Mouse (Mus musculus) neural tube, embryonic 12.5 days (tissue): ENCODE data around the gene Gm45753. TPM values are rescaled to one million over a fixed set of nuclear protein-coding genes. Genes with fewer than 3 reads are reported as not detected.
"Not testable (repeated sequence)": the region's sequence is repeated elsewhere in the genome, so short reads cannot be mapped to it uniquely, and the experiment has no call there.

Experiments used
- ATAC-seq: fragments of 200-750 bp; cut with Nextera tagmentation; 2 replicates; pipeline ENCODE4 v1.8.0; 2017; ENCODE audit warnings: low read depth, mild to moderate bottlenecking, moderate TSS enrichment, moderate library complexity; ENCODE audit not compliant: low FRiP score
- H3K27ac ChIP-seq: fragments of 300-500 bp; sonication (generic); 2 replicates; pipeline ENCODE4 v1.5.1; 2016
- H3K27me3 ChIP-seq: fragments of 300-500 bp; sonication (generic); replicated peaks from 2 replicates; pipeline ENCODE4 v1.6.1; 2016; ENCODE audit warnings: mild to moderate bottlenecking
- H3K36me3 ChIP-seq: fragments of 300-500 bp; sonication (generic); 2 replicates; pipeline ENCODE4 v1.6.1; 2016; ENCODE audit warnings: mild to moderate bottlenecking
- H3K4me1 ChIP-seq: fragments of 300-500 bp; sonication (generic); 2 replicates; pipeline ENCODE4 v1.6.1; 2016
- H3K4me2 ChIP-seq: fragments of 300-500 bp; sonication (generic); replicated peaks from 2 replicates; pipeline ENCODE4 v1.6.1; 2016; ENCODE audit warnings: mild to moderate bottlenecking
- H3K4me3 ChIP-seq: fragments of 300-500 bp; sonication (generic); 2 replicates; pipeline ENCODE4 v1.5.1; 2016
- H3K9ac ChIP-seq: fragments of 300-500 bp; sonication (generic); 2 replicates; pipeline ENCODE4 v1.6.1; 2016; ENCODE audit warnings: mild to moderate bottlenecking
- H3K9me3 ChIP-seq: fragments of 300-500 bp; sonication (generic); 2 replicates; pipeline ENCODE4 v1.6.1; 2016; ENCODE audit warnings: mild to moderate bottlenecking
- WGBS: fragments of 180-500 bp; shearing (Covaris S2); methylation state at CpG from one replicate; pipeline ENCODE4 v1.1.7; 2016; 5-methylcytosine and 5-hydroxymethylcytosine counted together
- polyA plus RNA-seq: library from polyadenylated mRNA; unstranded; fragments of >200 nt; fragmentation: Nextera tagmentation; extraction: Ambion mirVana; gene quantifications from 2 replicates; pipeline ENCODE4 v1.2.1, GENCODE M21; 2016

The Gm45753 gene
- not detected in 2 replicates for polyA plus RNA-seq

- Histone ChIP-seq H3K4me2 (no peak within 1 kb of the TSS), H3K4me1 (no peaks in the 10 kb centered on the region), H3K27me3 (no peaks in the 10 kb centered on the region), H3K9ac (no peak within 1 kb of the TSS), H3K4me3 (no peak within 1 kb of the TSS), H3K36me3 (no peaks in the 10 kb centered on the region), H3K27ac (no peak within 1 kb of the TSS), H3K9me3 (no peaks in the 10 kb centered on the region)
- WGBS: 93% methylated on average over 13 of the region's 13 CpGs
- ATAC-seq: no peak
Measured at GRCm38 (mm10) chr8:45308366-45308765, at the start of gene Gm45753. Gm45753 (minus strand) TSS chr8:45308466.

DNA sequence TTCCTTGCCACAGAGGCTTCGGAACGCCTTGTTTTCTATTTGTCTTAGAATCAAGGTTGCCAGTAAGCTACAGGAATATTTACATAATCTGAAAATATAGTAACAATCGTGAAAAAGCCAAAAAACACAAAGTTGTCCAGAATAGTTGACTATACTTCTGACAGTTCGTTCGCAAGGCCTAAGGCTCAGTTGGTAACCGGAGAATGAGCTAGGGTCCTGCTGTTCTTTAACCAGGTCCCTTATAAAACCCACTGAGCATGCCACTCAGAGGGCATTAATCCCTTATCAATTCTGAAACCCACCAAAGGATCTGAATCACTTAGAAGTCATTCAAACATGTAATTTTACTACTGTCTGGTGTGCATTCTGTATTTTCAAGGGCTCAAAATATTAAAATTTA is 47.5 kb upstream of the Gm45753 start:
- WGBS: 81% methylated on average over 6 of the region's 6 CpGs
- Histone ChIP-seq H3K36me3 (no peaks in the 10 kb centered on the region), H3K9me3 (no peaks in the 10 kb centered on the region), H3K4me3 (no peak overlapping the region), H3K27ac (no peak overlapping the region), H3K9ac (no peak overlapping the region), H3K27me3 (no peaks in the 10 kb centered on the region), H3K4me2 (no peak overlapping the region), H3K4me1 (0 out of 2 replicates have a peak, but pooled peaks cover 4% of the 10 kb centered on the region)
- no peak for ATAC-seq

DNA sequence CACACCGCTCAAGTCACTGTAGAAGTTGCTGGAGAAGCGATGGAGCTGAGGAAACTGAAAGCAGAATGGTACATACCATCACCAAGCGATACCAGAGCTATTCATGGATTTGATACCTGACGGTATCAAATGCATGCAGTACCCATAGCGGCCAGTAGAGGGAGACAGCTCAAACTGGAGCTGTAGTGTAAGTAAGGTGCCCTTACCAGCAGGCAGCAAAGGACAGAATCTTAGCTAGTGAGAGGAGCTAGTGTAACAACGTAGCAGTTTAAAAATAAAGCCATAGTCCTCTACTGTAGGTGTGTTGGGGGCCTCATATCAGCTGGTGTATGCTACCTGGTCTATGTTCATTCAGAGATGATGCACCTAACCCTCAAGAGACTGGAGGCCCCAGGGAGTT is 36.8 kb upstream of the Gm45753 start:
- Histone ChIP-seq H3K9ac (no peak overlapping the region), H3K4me2 (no peak overlapping the region), H3K27me3 (no peaks in the 10 kb centered on the region), H3K27ac (no peak overlapping the region), H3K4me1 (no peaks in the 10 kb centered on the region), H3K9me3 (no peaks in the 10 kb centered on the region), H3K36me3 (no peaks in the 10 kb centered on the region; the same call in 1 of the 2 replicates), H3K4me3 (no peak overlapping the region)
- 17% methylated on average over 6 of the region's 6 CpGs for WGBS
- peak; percentile 69; the same call in 1 of the 2 replicates for ATAC-seq

DNA sequence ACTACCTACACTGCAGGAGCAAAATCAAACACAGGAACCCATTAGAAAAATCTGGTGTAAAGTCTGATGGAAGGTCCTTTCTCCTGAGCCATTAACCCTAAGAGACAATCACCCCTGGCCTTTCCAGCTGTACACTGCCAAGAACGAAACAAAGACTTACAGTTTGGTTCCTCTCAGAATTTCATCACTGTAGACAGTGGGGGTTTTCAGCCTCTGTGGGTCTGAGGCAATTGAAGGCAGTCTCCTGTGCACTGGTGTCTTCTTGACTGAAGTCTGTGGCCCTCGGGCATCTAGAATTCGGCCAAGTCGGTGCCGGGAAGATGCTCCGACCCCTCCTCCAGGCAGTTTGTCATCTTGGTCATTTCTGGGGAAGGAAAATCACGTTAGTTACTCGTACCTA is 36.0 kb upstream of the Gm45753 start:
- Histone ChIP-seq H3K4me2 (no peak overlapping the region), H3K36me3 (no peaks in the 10 kb centered on the region; the same call in 1 of the 2 replicates), H3K9me3 (no peaks in the 10 kb centered on the region), H3K9ac (no peak overlapping the region), H3K27me3 (no peaks in the 10 kb centered on the region), H3K4me3 (no peak overlapping the region), H3K27ac (no peak overlapping the region), H3K4me1 (no peaks in the 10 kb centered on the region)
- ATAC-seq: no peak
- 89% methylated on average over 8 of the region's 8 CpGs for WGBS

DNA sequence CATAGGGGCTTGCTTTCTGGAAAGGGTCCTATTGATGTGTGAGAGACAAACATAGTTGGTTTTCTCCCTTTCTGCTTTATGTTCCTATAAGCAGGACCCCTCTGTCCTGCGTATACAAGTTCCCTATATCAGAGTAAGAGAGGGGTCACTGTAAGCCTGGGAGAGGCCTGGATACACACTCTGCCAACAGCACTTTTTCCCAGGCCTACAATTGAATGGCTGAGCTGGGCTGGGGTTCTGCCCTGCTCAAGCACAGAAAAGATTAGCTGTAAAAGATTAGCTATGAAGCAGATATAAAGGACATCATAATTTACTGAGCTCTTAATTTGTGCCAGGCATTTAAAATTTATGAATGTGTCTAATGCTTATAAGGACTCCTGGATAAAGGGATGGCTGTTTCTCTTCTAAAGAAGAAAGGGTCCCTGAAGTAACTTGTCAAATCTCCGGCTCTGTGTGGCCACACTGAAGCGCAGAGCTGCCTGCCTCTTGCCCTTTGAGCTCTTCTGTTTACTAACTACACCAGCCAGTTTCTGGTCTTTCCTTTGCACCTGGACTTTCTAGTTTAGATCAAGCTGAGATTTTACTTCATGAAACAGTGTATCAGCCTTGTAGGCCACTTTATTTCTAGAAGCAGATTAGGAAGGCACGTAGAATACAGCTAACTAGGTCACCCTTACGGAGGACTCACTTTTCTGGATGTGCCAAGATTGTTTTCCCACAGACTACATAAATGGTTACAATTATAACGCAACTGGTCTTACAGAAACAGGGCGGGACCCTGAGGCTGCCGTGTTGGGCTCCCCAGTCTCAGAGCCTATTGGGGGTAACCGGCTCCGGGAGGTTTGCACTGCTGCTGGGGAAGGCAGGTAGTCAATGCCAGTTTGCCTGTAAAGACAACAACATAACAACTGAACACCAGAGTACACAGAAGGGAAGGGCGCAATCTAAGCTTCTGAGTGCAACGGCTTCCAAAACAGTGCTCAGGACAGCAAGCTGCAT is 33.7 kb upstream of the Gm45753 start:
- ATAC-seq: no peak
- no peaks in the 10 kb centered on the region for H3K4me1 ChIP-seq
- no peak overlapping the region for H3K9ac ChIP-seq
- no peak overlapping the region for H3K27ac ChIP-seq
- whole genome bisulfite sequencing: 82% methylated on average over 12 of the region's 12 CpGs
- H3K36me3 ChIP-seq: no peaks in the 10 kb centered on the region; the same call in 1 of the 2 replicates
- H3K4me3 ChIP-seq: no peak overlapping the region
- H3K4me2 ChIP-seq: no peak overlapping the region
- no peaks in the 10 kb centered on the region for H3K9me3 ChIP-seq
- H3K27me3 ChIP-seq: no peaks in the 10 kb centered on the region

GRCm38 (mm10) chr8:45333493-45333892 is 25.2 kb upstream of the Gm45753 start:
- 0 out of 2 replicates have a peak, but pooled peaks cover 4% of the 10 kb centered on the region for H3K4me1 ChIP-seq
- no peak overlapping the region for H3K27ac ChIP-seq
- peak overlapping the region; percentile 88 for H3K4me2 ChIP-seq
- no peaks in the 10 kb centered on the region for H3K27me3 ChIP-seq
- 0 out of 2 replicates have a peak overlapping the region, but pooled peaks have one; percentile 53 for H3K9ac ChIP-seq
- peak overlapping the region; percentile 52 for H3K4me3 ChIP-seq
- no peaks in the 10 kb centered on the region for H3K9me3 ChIP-seq
- 5% methylated on average over 8 of the region's 8 CpGs for WGBS
- ATAC-seq: peak; percentile 57; the same call in 1 of the 2 replicates
- no peaks in the 10 kb centered on the region for H3K36me3 ChIP-seq

- H3K36me3 ChIP-seq: no peaks in the 10 kb centered on the region
- H3K27ac ChIP-seq: no peak within 1 kb of the TSS
- WGBS: under 1% methylated on average over 44 of the region's 44 CpGs
- H3K9me3 ChIP-seq: no peaks in the 10 kb centered on the region
- peak; percentile 82 for ATAC-seq
- H3K4me2 ChIP-seq: peak within 1 kb of the TSS; percentile 88
- H3K4me1 ChIP-seq: 0 out of 2 replicates have a peak, but pooled peaks cover 4% of the 10 kb centered on the region
- H3K9ac ChIP-seq: peak within 1 kb of the TSS; percentile 53
- H3K27me3 ChIP-seq: no peaks in the 10 kb centered on the region
- peak within 1 kb of the TSS; percentile 52 for H3K4me3 ChIP-seq
Measured at GRCm38 (mm10) chr8:45332685-45333409, 24.6 kb upstream of the Gm45753 start, which contains the start of gene Cyp4v3. Cyp4v3 (minus strand) TSS chr8:45333216.

- WGBS: 80% methylated on average over 3 of the region's 3 CpGs
- ATAC-seq: no peak
- H3K9ac ChIP-seq: no peak overlapping the region
Measured at GRCm38 (mm10) chr8:45330856-45331255, 22.6 kb upstream of the Gm45753 start.

GRCm38 (mm10) chr8:45329206-45329980 is 21.1 kb upstream of the Gm45753 start:
- H3K27me3 ChIP-seq: no peaks in the 10 kb centered on the region
- H3K27ac ChIP-seq: no peak overlapping the region
- no peak for ATAC-seq
- H3K4me1 ChIP-seq: 0 out of 2 replicates have a peak, but pooled peaks cover 4% of the 10 kb centered on the region
- H3K4me3 ChIP-seq: no peak overlapping the region
- no peak overlapping the region for H3K9ac ChIP-seq
- H3K36me3 ChIP-seq: no peaks in the 10 kb centered on the region
- 92% methylated on average over 6 of the region's 6 CpGs for WGBS
- H3K9me3 ChIP-seq: no peaks in the 10 kb centered on the region
- no peak overlapping the region for H3K4me2 ChIP-seq

More at GRCm38 (mm10) chr8:45330856-45331255, 22.6 kb upstream of the Gm45753 start:
- Histone ChIP-seq H3K9me3 (no peaks in the 10 kb centered on the region), H3K36me3 (no peaks in the 10 kb centered on the region), H3K27ac (no peak overlapping the region), H3K4me1 (0 out of 2 replicates have a peak, but pooled peaks cover 4% of the 10 kb centered on the region), H3K4me2 (no peak overlapping the region), H3K27me3 (no peaks in the 10 kb centered on the region), H3K4me3 (no peak overlapping the region)

- H3K4me3 ChIP-seq, H3K9ac ChIP-seq, ATAC-seq, H3K9me3 ChIP-seq, H3K4me1 ChIP-seq, H3K4me2 ChIP-seq, H3K36me3 ChIP-seq, H3K27me3 ChIP-seq, H3K27ac ChIP-seq: not testable (repeated sequence)
Measured at GRCm38 (mm10) chr8:45327076-45327475, 18.8 kb upstream of the Gm45753 start.

DNA sequence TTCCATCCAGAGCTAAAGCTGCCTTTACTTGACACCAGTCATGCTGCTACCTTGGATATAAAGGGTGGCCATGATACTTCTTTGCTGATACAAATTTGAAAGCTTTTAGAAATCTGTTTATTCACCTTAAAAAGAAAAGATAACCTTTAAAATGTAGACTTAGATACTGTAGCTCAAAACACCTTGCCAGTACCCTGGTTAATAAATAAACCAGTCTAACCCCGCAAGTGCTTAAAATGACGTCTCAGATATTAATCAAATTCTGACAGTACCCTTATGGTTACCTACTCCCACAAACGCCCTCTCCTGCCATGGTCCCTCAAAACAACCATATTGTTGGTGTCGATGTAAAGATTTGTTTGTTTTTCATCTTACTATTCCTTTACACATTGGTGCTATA is 15.9 kb upstream of the Gm45753 start:
- no peak for ATAC-seq
- no peaks in the 10 kb centered on the region for H3K27me3 ChIP-seq
- no peak overlapping the region for H3K27ac ChIP-seq
- no peak overlapping the region for H3K4me3 ChIP-seq
- WGBS: 84% methylated on average over 4 of the region's 4 CpGs
- H3K9me3 ChIP-seq: no peaks in the 10 kb centered on the region
- no peaks in the 10 kb centered on the region for H3K4me1 ChIP-seq
- H3K4me2 ChIP-seq: no peak overlapping the region
- no peak overlapping the region for H3K9ac ChIP-seq
- no peaks in the 10 kb centered on the region for H3K36me3 ChIP-seq
